Mouse (Mus musculus): ENCODE measurements at regions not wholly inside any gene's neighbourhood (a gene's known extent, or its start where the extent isn't known, plus 50 kb on each side); places are given as distances from the start of the nearest gene placed in this dataset.
A peak's percentile ranks its signal among the peaks of the same experiment; 100 is the strongest.

DNA sequence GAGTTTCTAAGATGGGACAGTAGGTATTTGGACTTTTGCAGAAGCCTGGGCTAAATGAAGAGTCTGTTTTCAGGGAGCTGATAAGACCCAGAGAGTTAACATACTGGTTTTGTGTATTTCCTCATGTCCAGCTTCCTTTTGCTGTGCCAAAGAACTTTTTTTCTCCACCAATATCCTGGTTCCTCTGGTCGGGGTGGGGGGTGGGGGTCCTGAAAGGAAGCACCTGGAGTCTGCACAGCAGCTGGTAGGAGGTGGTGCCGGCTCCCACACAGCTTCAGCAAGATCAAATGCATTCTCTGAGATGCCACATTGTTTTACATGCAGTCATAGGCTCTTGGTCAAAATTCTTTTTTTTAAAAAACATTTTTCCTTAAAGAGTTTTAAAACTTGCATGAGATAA is 525.4 kb downstream of the Ptprc start:
- Histone ChIP-seq H3K9me3 (no peaks in the 10 kb centered on the region), H3K27me3 (no peaks in the 10 kb centered on the region), H3K9ac (replicated peaks) (no peak overlapping the region), H3K27ac (replicated peaks) (no peak overlapping the region), H3K36me3 (no peaks in the 10 kb centered on the region), H3K4me2 (replicated peaks) (no peak overlapping the region), H3K4me3 (no peak overlapping the region), H3K4me1 (peaks cover 9% of the 10 kb centered on the region)
- 33% methylated on average over 2 of the region's 2 CpGs for WGBS
- no peak for ATAC-seq (replicated peaks)

GRCm38 (mm10) chr1:137648832-137649231 is 526.7 kb downstream of the Ptprc start:
- no peak overlapping the region for H3K4me2 ChIP-seq (replicated peaks)
- H3K27me3 ChIP-seq = no peaks in the 10 kb centered on the region
- no peak overlapping the region for H3K9ac ChIP-seq (replicated peaks)
- H3K4me3 ChIP-seq = no peak overlapping the region
- peaks cover 5% of the 10 kb centered on the region for H3K4me1 ChIP-seq
- H3K9me3 ChIP-seq = no peaks in the 10 kb centered on the region
- no peak overlapping the region for H3K27ac ChIP-seq (replicated peaks)
- 83% methylated on average over 1 of the region's 1 CpGs for WGBS
- no peaks in the 10 kb centered on the region for H3K36me3 ChIP-seq
- no peak for ATAC-seq (replicated peaks)

DNA sequence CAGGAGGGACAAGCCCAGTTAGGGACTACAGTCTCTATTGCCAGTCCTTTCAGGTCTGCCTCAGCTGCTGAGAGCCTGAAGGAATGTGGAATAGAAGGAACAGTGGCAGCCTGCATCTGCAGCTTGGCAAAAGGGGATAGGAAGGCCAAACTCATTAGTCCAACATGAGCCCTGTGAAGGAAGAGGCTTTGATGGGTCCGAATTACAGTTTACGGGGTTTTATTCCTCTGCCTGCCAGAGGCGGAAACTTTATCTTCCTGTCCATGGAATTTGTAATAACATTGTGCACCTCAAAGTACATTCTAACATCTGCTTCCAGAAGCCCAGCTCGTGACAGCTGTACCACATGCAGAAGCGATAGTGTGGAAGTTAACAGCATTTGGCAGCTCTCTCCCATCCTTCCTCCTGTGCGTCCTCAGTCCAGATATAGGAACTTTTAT is 530.9 kb downstream of the Ptprc start:
- ATAC-seq (replicated peaks) = no peak
- Histone ChIP-seq H3K4me3 (no peak overlapping the region), H3K4me1 (peaks cover 6% of the 10 kb centered on the region; the same call in 1 of the 2 replicates), H3K4me2 (replicated peaks) (no peak overlapping the region), H3K27me3 (no peaks in the 10 kb centered on the region), H3K9ac (replicated peaks) (no peak overlapping the region), H3K9me3 (no peaks in the 10 kb centered on the region), H3K36me3 (no peaks in the 10 kb centered on the region), H3K27ac (replicated peaks) (no peak overlapping the region)
- 83% methylated on average over 6 of the region's 6 CpGs for WGBS

DNA sequence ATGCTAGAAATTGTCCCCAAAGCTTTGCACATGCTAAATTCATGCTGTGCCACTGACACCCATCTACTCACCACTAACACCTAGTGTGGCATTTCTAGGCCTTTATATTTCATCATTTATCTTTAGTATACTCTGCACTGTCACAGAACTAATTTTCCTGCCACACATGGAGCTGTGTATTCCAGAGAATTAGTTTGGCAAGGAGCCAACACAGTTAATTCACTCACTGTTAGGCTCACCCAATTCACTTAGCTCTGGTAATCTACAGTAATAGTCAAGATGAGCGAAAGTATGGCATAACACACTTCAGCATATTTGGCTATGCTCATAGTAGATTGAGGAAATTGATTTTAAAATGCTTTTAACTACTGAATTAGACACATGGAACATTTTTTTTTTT is 532.0 kb downstream of the Ptprc start:
- no peak overlapping the region for H3K4me3 ChIP-seq
- no peak for ATAC-seq (replicated peaks)
- no peaks in the 10 kb centered on the region for H3K27me3 ChIP-seq
- H3K9me3 ChIP-seq = no peaks in the 10 kb centered on the region
- H3K4me1 ChIP-seq = peaks cover 6% of the 10 kb centered on the region; the same call in 1 of the 2 replicates
- H3K9ac ChIP-seq (replicated peaks) = no peak overlapping the region
- WGBS = 51% methylated on average over 1 of the region's 1 CpGs
- H3K27ac ChIP-seq (replicated peaks) = no peak overlapping the region
- no peak overlapping the region for H3K4me2 ChIP-seq (replicated peaks)
- no peaks in the 10 kb centered on the region for H3K36me3 ChIP-seq

DNA sequence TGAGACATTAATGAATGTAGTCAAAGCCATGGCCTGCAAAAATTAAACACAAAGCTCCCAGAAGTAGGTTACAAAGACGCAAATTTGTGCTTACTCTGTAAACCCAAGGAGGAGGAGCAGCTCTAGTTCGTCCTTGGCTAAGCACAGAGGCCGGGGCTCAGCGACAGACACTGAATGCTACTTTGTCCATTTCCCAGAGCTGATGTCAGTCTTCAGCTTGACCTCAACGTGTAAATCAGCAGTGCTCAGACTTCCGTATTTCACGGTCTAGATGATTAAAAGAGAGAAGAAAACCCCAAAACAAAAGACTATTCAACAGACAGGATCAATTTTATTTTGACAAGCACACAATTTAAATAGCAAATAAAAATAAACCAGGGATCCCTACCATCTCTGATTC is 534.7 kb downstream of the Ptprc start:
- WGBS = 6% methylated on average over 7 of the region's 7 CpGs

DNA sequence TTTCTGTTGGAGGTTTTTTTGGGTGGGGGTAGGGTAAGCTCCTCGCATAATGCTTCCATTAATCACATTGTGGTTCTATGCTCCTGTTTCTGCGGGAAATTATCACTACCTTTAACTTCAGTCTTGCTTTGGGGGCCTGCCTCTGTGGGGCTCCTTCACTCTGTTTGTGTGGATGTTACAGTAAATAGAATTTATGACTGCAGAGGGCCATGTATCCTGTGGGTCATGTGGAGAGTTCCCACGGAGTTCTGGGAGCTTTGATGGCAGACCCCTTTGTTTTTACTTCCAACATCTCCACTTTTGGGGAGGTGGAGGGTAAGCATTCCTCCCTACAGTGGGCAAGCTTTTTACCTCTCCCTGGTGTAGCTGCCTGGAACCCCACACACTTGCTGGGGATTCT is 538.6 kb downstream of the Ptprc start:
- ATAC-seq (replicated peaks) = no peak
- no peak overlapping the region for H3K9ac ChIP-seq (replicated peaks)
- WGBS = 15% methylated on average over 3 of the region's 3 CpGs

More for the DNA sequence above, 534.7 kb downstream of the Ptprc start:
- Histone ChIP-seq H3K27ac (replicated peaks) (no peak overlapping the region), H3K4me1 (peaks cover 7% of the 10 kb centered on the region), H3K9ac (replicated peaks) (no peak overlapping the region), H3K4me3 (no peak overlapping the region), H3K27me3 (no peaks in the 10 kb centered on the region), H3K4me2 (replicated peaks) (no peak overlapping the region), H3K9me3 (no peaks in the 10 kb centered on the region), H3K36me3 (no peaks in the 10 kb centered on the region)
- ATAC-seq (replicated peaks) = no peak

DNA sequence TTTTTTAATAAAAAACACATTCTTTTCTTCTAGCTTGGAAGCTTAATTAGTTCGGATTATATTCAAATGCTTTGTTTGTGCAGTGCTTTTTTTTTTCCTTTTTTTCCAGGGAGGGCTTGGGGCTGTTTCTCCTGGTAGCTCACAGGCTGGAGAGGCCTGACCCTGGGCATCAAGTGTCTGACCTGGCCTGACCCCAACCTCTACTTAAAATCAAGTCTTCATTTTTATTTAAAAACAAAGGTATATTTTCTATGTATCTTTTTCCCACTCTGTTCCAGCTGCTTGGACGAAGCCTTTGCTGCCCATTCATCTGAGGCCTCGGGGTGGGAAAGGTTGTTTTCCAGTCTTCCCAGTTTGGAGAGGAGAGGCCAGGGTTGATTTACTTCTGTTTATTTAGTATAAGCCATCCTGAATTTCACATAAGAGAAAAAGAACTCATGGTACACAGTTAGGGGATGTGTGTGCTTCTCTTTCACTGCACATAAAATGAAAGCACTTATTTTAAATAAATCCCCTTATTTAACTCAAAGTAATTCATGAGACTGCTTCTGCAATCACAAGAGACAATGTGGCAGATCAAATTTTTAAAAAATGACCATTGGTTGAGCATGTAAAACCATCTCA is 539.1 kb downstream of the Ptprc start:
- no peak overlapping the region for H3K9ac ChIP-seq (replicated peaks)
- no peak overlapping the region for H3K27ac ChIP-seq (replicated peaks)
- H3K9me3 ChIP-seq = no peaks in the 10 kb centered on the region
- no peak for ATAC-seq (replicated peaks)
- no peaks in the 10 kb centered on the region for H3K36me3 ChIP-seq
- H3K4me1 ChIP-seq = peaks cover 7% of the 10 kb centered on the region
- no peaks in the 10 kb centered on the region for H3K27me3 ChIP-seq
- no peak overlapping the region for H3K4me2 ChIP-seq (replicated peaks)
- 6% methylated on average over 3 of the region's 3 CpGs for WGBS
- H3K4me3 ChIP-seq = no peak overlapping the region

More for the DNA sequence above, 538.6 kb downstream of the Ptprc start:
- Histone ChIP-seq H3K4me1 (peaks cover 7% of the 10 kb centered on the region), H3K4me3 (no peak overlapping the region), H3K27ac (replicated peaks) (no peak overlapping the region), H3K36me3 (no peaks in the 10 kb centered on the region), H3K9me3 (no peaks in the 10 kb centered on the region), H3K27me3 (no peaks in the 10 kb centered on the region), H3K4me2 (replicated peaks) (no peak overlapping the region)

DNA sequence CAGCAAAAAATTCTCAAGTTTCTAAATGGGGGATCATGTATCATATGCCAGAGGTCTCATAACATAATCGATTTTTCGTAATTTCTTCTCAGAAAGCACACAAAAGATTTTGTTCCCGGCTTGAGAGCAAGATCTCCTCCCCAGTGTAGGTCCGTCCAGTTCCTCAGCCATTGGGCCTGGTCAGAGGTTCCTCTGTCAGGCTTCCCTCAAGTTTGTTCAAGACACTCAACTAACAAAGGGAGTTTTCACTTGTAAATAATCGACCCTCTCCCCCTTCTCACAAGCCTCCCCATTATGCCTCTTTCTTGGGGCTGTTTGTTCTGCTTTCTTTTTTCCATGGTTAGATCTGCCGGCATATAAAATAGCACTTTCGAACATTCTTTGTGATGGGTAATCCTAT is 539.7 kb downstream of the Ptprc start:
- Histone ChIP-seq H3K27me3 (no peaks in the 10 kb centered on the region), H3K4me3 (no peak overlapping the region), H3K9ac (replicated peaks) (no peak overlapping the region), H3K9me3 (no peaks in the 10 kb centered on the region), H3K36me3 (no peaks in the 10 kb centered on the region), H3K4me1 (peaks cover 6% of the 10 kb centered on the region), H3K4me2 (replicated peaks) (no peak overlapping the region), H3K27ac (replicated peaks) (no peak overlapping the region)
- 10% methylated on average over 7 of the region's 7 CpGs for WGBS
- peak; percentile 58; the same call in 1 of the 2 replicates for ATAC-seq (replicated peaks)

GRCm38 (mm10) chr1:137631546-137631945 is 544.0 kb downstream of the Ptprc start:
- Histone ChIP-seq H3K9ac (replicated peaks) (no peak overlapping the region), H3K27me3 (no peaks in the 10 kb centered on the region), H3K36me3 (no peaks in the 10 kb centered on the region), H3K27ac (replicated peaks) (no peak overlapping the region), H3K9me3 (no peaks in the 10 kb centered on the region), H3K4me2 (replicated peaks) (no peak overlapping the region), H3K4me1 (peaks cover 4% of the 10 kb centered on the region; the same call in 1 of the 2 replicates), H3K4me3 (no peak overlapping the region)
- no peak for ATAC-seq (replicated peaks)

- Histone ChIP-seq H3K9ac (replicated peaks) (no peak overlapping the region), H3K27me3 (no peaks in the 10 kb centered on the region), H3K27ac (replicated peaks) (no peak overlapping the region)
Observed at GRCm38 (mm10) chr1:137620672-137621071, 554.8 kb downstream of the Ptprc start.

DNA sequence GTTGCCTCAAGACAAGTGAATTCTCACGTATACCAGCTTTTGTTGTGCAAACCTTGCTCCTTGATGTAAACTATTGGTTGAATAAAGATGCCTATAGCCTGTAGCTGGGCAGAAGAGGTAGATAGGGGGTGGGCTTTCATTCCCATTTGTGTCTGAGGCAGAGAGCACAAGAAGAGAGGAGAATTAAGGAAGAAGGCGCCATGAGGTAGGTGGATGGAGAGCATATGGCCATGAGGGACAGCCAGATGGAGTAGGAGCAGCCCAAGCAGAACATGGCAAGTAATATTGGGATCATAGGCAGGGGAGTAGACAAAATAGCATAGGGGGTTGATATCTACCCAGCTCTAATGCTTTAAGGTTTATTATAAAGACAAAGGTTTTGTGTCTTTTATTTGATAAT is 557.3 kb downstream of the Ptprc start:
- no peak overlapping the region for H3K27ac ChIP-seq (replicated peaks)
- WGBS = 85% methylated on average over 2 of the region's 2 CpGs
- H3K36me3 ChIP-seq = no peaks in the 10 kb centered on the region
- no peaks in the 10 kb centered on the region for H3K27me3 ChIP-seq
- H3K9me3 ChIP-seq = no peaks in the 10 kb centered on the region
- H3K4me2 ChIP-seq (replicated peaks) = no peak overlapping the region
- no peak overlapping the region for H3K4me3 ChIP-seq
- ATAC-seq (replicated peaks) = 0 out of 2 replicates have a peak, but pooled peaks have one; percentile 46
- H3K4me1 ChIP-seq = peaks cover 4% of the 10 kb centered on the region; the same call in 1 of the 2 replicates
- H3K9ac ChIP-seq (replicated peaks) = no peak overlapping the region

More at GRCm38 (mm10) chr1:137620672-137621071, 554.8 kb downstream of the Ptprc start:
- Histone ChIP-seq H3K4me3 (no peak overlapping the region), H3K4me2 (replicated peaks) (no peak overlapping the region), H3K9me3 (no peaks in the 10 kb centered on the region), H3K36me3 (no peaks in the 10 kb centered on the region), H3K4me1 (peaks cover 4% of the 10 kb centered on the region; the same call in 1 of the 2 replicates)
- no peak for ATAC-seq (replicated peaks)
- 83% methylated on average over 5 of the region's 5 CpGs for WGBS

- H3K27ac ChIP-seq (replicated peaks) = peak overlapping the region; percentile 4; the same call in 1 of the 2 replicates
- peak; percentile 76 for ATAC-seq (replicated peaks)
- no peak overlapping the region for H3K4me3 ChIP-seq
- H3K9ac ChIP-seq (replicated peaks) = no peak overlapping the region
- no peak overlapping the region for H3K4me2 ChIP-seq (replicated peaks)
- peaks cover 4% of the 10 kb centered on the region; the same call in 1 of the 2 replicates for H3K4me1 ChIP-seq
- no peaks in the 10 kb centered on the region for H3K36me3 ChIP-seq
- WGBS = 45% methylated on average over 5 of the region's 5 CpGs
- H3K9me3 ChIP-seq = no peaks in the 10 kb centered on the region
- no peaks in the 10 kb centered on the region for H3K27me3 ChIP-seq
Observed at GRCm38 (mm10) chr1:137617513-137617912, 558.0 kb downstream of the Ptprc start.

DNA sequence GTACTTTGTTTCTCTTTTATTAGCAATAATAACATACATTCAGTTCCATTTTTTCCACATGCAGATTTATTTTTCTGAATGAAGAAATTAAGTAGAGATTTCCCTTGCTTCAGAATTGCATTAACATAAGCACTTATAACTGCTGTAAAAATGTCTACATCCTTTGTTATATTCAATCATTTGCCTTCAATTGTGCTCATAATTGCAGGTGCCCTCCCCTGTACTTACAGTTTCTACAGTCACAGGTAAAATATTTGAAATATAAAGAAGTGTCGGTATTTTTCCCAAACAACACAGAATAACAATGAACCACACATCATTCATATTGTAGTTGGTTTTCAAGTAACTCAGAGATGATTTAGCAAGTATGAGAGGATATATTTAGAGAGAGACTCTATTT is 568.8 kb downstream of the Ptprc start:
- ATAC-seq (replicated peaks) = peak; percentile 35; the same call in 1 of the 2 replicates
- peaks cover 5% of the 10 kb centered on the region for H3K4me1 ChIP-seq
- H3K4me3 ChIP-seq = no peak overlapping the region
- H3K36me3 ChIP-seq = no peaks in the 10 kb centered on the region
- H3K9me3 ChIP-seq = no peaks in the 10 kb centered on the region
- H3K27ac ChIP-seq (replicated peaks) = peak overlapping the region; percentile 85
- no peaks in the 10 kb centered on the region for H3K27me3 ChIP-seq
- H3K4me2 ChIP-seq (replicated peaks) = no peak overlapping the region
- WGBS = 67% methylated on average over 1 of the region's 1 CpGs
- H3K9ac ChIP-seq (replicated peaks) = no peak overlapping the region
